In genomic region chrX:52261546-52261945, GRCm38 (mm10) we compare ENCODE assay signal across 9 mouse cellular contexts.
DNase-seq lines count a peak whose midpoint lies in the region; ATAC-seq and TF ChIP-seq lines count a peak whose summit lies in the region.
"Had no signal": no experiment of that assay in that cellular context is flagged by ENCODE, and none has a peak within 500 bp of the region (broad histone marks: within the 10 kb centered on the region; RNA-seq: fewer than 3 reads in every experiment).

No protein-coding gene starts in this region.

- H3K36me3 ChIP-seq in heart, postnatal 0 days (replicated peaks; ENCODE audit: control insufficient read depth, insufficient read depth, low read length): no peaks in the 10 kb centered on the region
- H3K36me3 ChIP-seq: embryonic facial prominence, embryonic 13.5 days had no signal

- no peak overlapping the region for H3K9ac ChIP-seq in heart, postnatal 0 days (replicated peaks; ENCODE audit: low read depth, low read length)
- H3K9ac ChIP-seq: embryonic facial prominence, embryonic 13.5 days had no signal

- WGBS in heart, postnatal 0 days: 32% methylated on average over 7 of the region's 7 CpGs

- H3K27me3 ChIP-seq in heart, postnatal 0 days (ENCODE audit: control insufficient read depth, insufficient read depth, low read length): no peaks in the 10 kb centered on the region

- TF ChIP-seq EP300 in heart, postnatal 0 days (IDR thresholded peaks at IDR 0.05; ENCODE audit: low read depth): no peak

- intact Hi-C loops in left cerebral cortex, postnatal 10 days (cut with DNase I): no loop called here

- peak; percentile 2 to 11 for DNase-seq in left cerebral cortex, postnatal 10 days (ENCODE audit: extremely low spot score in 1 of 2, low spot score in 2 of 2)
- DNase-seq in left cerebral cortex, adult 8-10 months (ENCODE audit: low spot score in 2 of 2): no peak
- DNase-seq in heart, postnatal 0 days (ENCODE audit: low spot score): no peak
- peak; percentile 13 for DNase-seq in lung, postnatal 10 days
- no peak for DNase-seq in B cell, adult 2 months
- no peak for DNase-seq in thymus, postnatal 25 days
- DNase-seq in embryo, embryonic 9.5 days (ENCODE audit: extremely low spot score): no peak

- 0 out of 2 replicates have a peak overlapping the region, but pooled peaks have one; percentile 34 for H3K27ac ChIP-seq in brown adipose tissue, adult 24 weeks (replicated peaks; ENCODE audit: low read depth, low read length)
- peak overlapping the region; percentile 48 for H3K27ac ChIP-seq in heart, postnatal 0 days (ENCODE audit: low read depth)
- H3K27ac ChIP-seq: embryonic facial prominence, embryonic 13.5 days had no signal

- peaks cover 2% of the 10 kb centered on the region; the same call in 1 of the 2 replicates for H3K4me1 ChIP-seq in brown adipose tissue, adult 24 weeks (ENCODE audit: control insufficient read depth, insufficient read depth, insufficient read length, low read length)
- no peaks in the 10 kb centered on the region for H3K4me1 ChIP-seq in heart, postnatal 0 days (ENCODE audit: control insufficient read depth, insufficient read depth)
- H3K4me1 ChIP-seq: embryonic facial prominence, embryonic 13.5 days had no signal

- no peak overlapping the region for H3K4me3 ChIP-seq in brown adipose tissue, adult 24 weeks (ENCODE audit: insufficient read depth, low read depth, low read length)
- no peak overlapping the region for H3K4me3 ChIP-seq in heart, postnatal 0 days (ENCODE audit: low read depth, low read length)
- H3K4me3 ChIP-seq: embryonic facial prominence, embryonic 13.5 days had no signal

- H3K9me3 ChIP-seq in heart, postnatal 0 days (replicated peaks; ENCODE audit: control insufficient read depth, low read length): no peaks in the 10 kb centered on the region
- H3K9me3 ChIP-seq: embryonic facial prominence, embryonic 13.5 days had no signal

- no peak overlapping the region for H3K4me2 ChIP-seq in heart, postnatal 0 days (ENCODE audit: low read depth, low read length)
- H3K4me2 ChIP-seq: embryonic facial prominence, embryonic 13.5 days had no signal

- peak; percentile 63 for ATAC-seq in heart, postnatal 0 days (ENCODE audit: insufficient read depth, low read depth)

- TF ChIP-seq CTCF in heart, postnatal 0 days (IDR thresholded peaks at IDR 0.05; ENCODE audit: low read depth): no peak

Comparison
In these comparisons a context has a peak if more than half of its experiments do, and no peak if none do; other contexts are left out.
1. DNase-seq: peak in left cerebral cortex, postnatal 10 days (2 of 2) and lung, postnatal 10 days (single experiment); none in left cerebral cortex, adult 8-10 months (0 of 2), heart, postnatal 0 days (single experiment), B cell, adult 2 months (0 of 2), thymus, postnatal 25 days (single experiment) and embryo, embryonic 9.5 days (single experiment).